Mouse (Mus musculus) hindbrain, embryonic 13.5 days (tissue): ENCODE results near the gene Rab24. TPM values are rescaled to one million over a fixed set of nuclear protein-coding genes. Genes with fewer than 3 reads are reported as not detected.

Experiments used
- ATAC-seq: fragments of 200-750 bp; cut with Nextera tagmentation; 2 replicates; pipeline ENCODE4 v1.8.0; 2017; ENCODE audit warnings: moderate TSS enrichment; ENCODE audit not compliant: low FRiP score
- H3K27ac ChIP-seq: fragments of 300-500 bp; sonication (generic); 2 replicates; pipeline ENCODE4 v1.5.1; 2015; ENCODE audit warnings: inconsistent platforms, mild to moderate bottlenecking, moderate library complexity
- H3K27me3 ChIP-seq: fragments of 300-500 bp; sonication (generic); 2 replicates; pipeline ENCODE4 v1.6.1; 2015; ENCODE audit warnings: mild to moderate bottlenecking, inconsistent platforms
- H3K36me3 ChIP-seq: fragments of 300-500 bp; sonication (generic); 2 replicates; pipeline ENCODE4 v1.6.1; 2015; ENCODE audit warnings: mild to moderate bottlenecking, inconsistent platforms
- H3K4me1 ChIP-seq: fragments of 300-500 bp; sonication (generic); replicated peaks from 2 replicates; pipeline ENCODE4 v1.6.1; 2015; ENCODE audit warnings: inconsistent platforms
- H3K4me2 ChIP-seq: fragments of 300-500 bp; sonication (generic); 2 replicates; pipeline ENCODE4 v1.6.1; 2015; ENCODE audit warnings: inconsistent platforms, mild to moderate bottlenecking, moderate library complexity
- H3K4me3 ChIP-seq: fragments of 300-500 bp; sonication (generic); 2 replicates; pipeline ENCODE4 v1.5.1; 2015; ENCODE audit warnings: mild to moderate bottlenecking, inconsistent platforms
- H3K9ac ChIP-seq: fragments of 300-500 bp; sonication (generic); 2 replicates; pipeline ENCODE4 v1.6.1; 2015; ENCODE audit warnings: mild to moderate bottlenecking, inconsistent platforms
- H3K9me3 ChIP-seq: fragments of 300-500 bp; sonication (generic); 2 replicates; pipeline ENCODE4 v1.6.1; 2016; ENCODE audit warnings: inconsistent platforms
- WGBS: fragments of 180-500 bp; shearing (Covaris S2); methylation state at CpG from one replicate; pipeline ENCODE4 v1.1.7; 2015; 5-methylcytosine and 5-hydroxymethylcytosine counted together
- polyA plus RNA-seq: library from polyadenylated mRNA; unstranded; fragments of >200 nt; fragmentation: Nextera tagmentation; extraction: Ambion mirVana; gene quantifications from 2 replicates; pipeline ENCODE4 v1.2.1, GENCODE M21; 2015

The Rab24 gene
- polyA plus RNA-seq = 95.9 and 102 TPM in 2 replicates

DNA sequence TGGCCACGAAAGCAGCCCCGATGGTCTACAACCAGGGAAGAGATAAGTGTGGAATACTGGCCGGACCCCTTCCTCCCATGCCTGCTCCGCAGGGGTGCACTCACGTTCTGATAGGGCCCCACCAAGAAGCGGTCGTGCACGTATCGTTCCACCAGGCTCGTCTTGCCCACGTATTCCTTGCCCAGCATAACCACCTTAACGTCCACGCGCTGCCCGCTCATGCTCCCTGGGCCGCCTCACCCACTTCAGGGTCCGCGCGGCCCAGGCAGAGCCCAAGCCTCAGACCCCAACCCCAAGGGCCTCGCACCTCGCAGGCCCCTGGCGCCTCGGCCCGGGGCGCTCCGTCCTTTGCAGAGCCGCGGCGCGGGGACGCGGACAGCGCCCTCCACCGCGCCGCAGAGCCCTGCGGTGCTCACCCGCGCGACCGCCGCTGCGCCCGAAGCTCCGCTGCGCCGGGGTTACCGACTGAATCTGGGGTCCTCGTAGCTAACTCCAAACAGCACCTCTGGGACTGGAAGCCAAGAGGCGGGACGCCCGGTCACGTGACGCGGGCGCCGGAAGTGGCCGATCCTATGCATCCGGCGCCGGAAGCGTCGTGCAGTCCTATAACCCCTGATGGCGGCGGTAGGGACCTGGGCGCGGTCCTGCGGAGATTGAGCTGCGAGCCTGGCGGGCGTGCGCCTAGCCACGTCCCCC lies at the start of gene Rab24:
Gene Rab24 (minus strand): TSS at position 513 of the 696 bp plus-strand sequence.
- H3K4me3 ChIP-seq = peak within 1 kb of the TSS; percentile 94
- peak within 1 kb of the TSS; percentile 96 for H3K9ac ChIP-seq
- peaks cover 35% of the 10 kb centered on the region for H3K4me1 ChIP-seq
- ATAC-seq = peak; percentile 94
- no peaks in the 10 kb centered on the region for H3K27me3 ChIP-seq
- peak within 1 kb of the TSS; percentile 82 for H3K27ac ChIP-seq
- H3K9me3 ChIP-seq = no peaks in the 10 kb centered on the region
- H3K4me2 ChIP-seq = peak within 1 kb of the TSS; percentile 90
- H3K36me3 ChIP-seq = peaks cover 64% of the 10 kb centered on the region
- under 1% methylated on average over 73 of the region's 73 CpGs for WGBS

DNA sequence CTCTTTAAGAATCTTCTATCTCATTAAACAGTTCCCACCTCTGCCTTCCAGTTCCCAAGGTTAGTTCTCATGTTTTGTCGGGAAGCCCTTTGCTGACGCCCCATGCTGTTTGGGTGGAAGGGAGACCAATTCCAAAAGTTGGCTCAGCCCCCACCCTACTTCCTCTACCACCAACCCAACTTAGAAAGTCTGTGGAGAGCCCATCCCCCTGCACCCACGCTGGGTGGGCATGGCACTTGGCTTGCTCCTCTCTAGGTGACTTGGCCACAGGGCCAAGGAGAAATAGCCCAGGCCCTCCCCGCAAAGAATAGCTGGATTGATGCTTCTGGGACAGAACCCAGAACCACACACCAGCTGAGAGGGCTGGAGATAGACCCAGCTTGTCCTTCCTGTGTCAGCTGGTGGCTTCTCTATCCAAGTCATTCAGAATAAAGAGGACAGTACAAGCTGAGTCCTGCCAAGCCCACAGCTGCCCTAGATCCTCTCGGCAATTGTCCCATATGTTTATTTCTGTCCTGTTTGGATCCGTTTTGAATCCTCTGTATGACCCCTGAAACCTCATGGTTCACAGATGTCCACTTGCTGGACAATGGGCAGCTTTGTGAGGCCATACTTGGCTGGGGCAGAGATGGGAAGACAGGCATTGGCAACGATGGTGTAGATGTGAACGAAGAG lies 49.4 kb upstream of the Rab24 start:
- WGBS = 72% methylated on average over 8 of the region's 8 CpGs
- no peaks in the 10 kb centered on the region for H3K36me3 ChIP-seq
- no peak overlapping the region for H3K4me2 ChIP-seq
- H3K4me1 ChIP-seq = no peaks in the 10 kb centered on the region; the same call in 1 of the 2 replicates
- H3K27me3 ChIP-seq = peaks cover 55% of the 10 kb centered on the region
- H3K9ac ChIP-seq = no peak overlapping the region
- H3K27ac ChIP-seq = no peak overlapping the region
- no peak for ATAC-seq
- H3K4me3 ChIP-seq = no peak overlapping the region
- H3K9me3 ChIP-seq = no peaks in the 10 kb centered on the region

DNA sequence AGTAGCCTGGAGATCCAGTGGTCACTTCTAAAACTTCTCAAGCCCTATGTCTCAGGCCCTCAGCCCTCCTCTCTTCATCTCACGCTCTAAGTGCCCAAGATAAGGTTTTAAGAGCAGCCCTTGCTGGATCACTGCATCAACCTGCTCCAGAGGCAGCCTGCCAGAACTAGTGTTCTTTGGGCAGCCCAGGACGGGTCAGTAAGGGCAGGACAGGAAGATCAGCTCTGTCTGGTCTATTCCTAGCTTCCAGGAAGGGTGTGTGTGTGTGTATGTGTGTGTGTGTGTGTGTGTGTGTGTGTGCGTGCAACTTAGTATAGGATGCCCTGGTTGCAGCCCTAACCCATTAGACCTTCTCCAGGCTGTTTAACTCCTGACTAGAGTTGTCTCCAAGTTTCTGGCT lies 48.5 kb upstream of the Rab24 start:
- no peak overlapping the region for H3K4me3 ChIP-seq
- no peak overlapping the region for H3K4me2 ChIP-seq
- 68% methylated on average over 3 of the region's 3 CpGs for WGBS
- ATAC-seq = no peak
- peaks cover 51% of the 10 kb centered on the region for H3K27me3 ChIP-seq
- no peaks in the 10 kb centered on the region for H3K36me3 ChIP-seq
- no peaks in the 10 kb centered on the region; the same call in 1 of the 2 replicates for H3K4me1 ChIP-seq
- no peak overlapping the region for H3K27ac ChIP-seq
- H3K9me3 ChIP-seq = no peaks in the 10 kb centered on the region
- H3K9ac ChIP-seq = no peak overlapping the region

DNA sequence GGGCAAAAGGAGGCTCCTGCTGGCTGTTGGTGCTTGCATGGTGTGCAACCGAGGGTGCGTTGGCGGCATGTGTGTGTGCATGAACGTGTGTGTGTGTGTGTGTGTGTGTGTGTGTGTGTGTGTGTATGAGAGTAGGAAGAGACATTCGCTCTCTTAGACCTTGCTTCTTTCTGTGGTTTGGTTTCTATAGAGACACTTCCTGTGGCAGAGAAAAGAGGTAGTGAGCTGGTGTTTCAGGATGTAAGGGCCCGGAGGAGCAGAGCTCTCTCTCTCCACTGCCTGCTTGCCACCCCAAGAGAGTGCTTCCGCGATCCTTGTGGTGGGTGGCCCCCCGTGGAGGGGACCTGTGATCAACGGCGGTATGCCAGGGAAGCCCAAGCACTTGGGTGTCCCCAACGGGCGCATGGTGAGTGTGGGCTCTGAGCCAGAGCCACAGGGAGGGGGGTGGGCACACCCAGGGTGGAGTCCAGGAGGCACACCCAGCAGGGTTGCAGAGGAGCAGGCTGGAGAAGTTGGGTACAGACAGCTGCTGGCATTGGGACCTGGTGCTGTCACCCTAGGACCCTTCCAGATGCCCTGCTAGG lies 47.9 kb upstream of the Rab24 start, which contains the start of gene Rgs14:
Gene Rgs14 (plus strand): TSS at position 202 of the 584 bp plus-strand sequence.
- no peak for ATAC-seq
- WGBS = 69% methylated on average over 13 of the region's 13 CpGs
- Histone ChIP-seq H3K27me3 (peaks cover 51% of the 10 kb centered on the region), H3K4me1 (no peaks in the 10 kb centered on the region; the same call in 1 of the 2 replicates), H3K9ac (no peak within 1 kb of the TSS), H3K27ac (no peak within 1 kb of the TSS), H3K9me3 (no peaks in the 10 kb centered on the region), H3K36me3 (no peaks in the 10 kb centered on the region), H3K4me3 (no peak within 1 kb of the TSS), H3K4me2 (no peak within 1 kb of the TSS)

DNA sequence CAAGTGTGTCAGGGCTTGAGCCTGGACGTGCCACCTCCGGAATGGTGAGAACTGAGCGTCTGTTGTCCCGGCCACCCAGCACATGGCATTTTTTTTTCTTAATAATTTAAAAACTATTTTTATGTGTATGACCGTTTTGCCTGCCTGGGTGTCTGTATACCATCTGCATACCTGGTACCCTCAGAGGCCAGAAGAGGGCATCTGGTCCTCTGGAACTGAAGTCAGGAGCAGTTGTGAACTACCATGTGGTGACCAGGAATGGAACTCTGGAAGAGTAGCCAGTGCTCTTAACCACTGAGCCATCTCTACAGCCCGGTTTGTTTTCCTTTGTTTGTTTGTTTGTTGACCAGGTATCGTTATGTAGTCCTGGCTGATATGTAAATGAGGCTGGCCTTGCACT lies 46.7 kb upstream of the Rab24 start:
- H3K9ac ChIP-seq = no peak overlapping the region
- H3K9me3 ChIP-seq = no peaks in the 10 kb centered on the region
- ATAC-seq = no peak
- no peak overlapping the region for H3K27ac ChIP-seq
- H3K4me2 ChIP-seq = no peak overlapping the region
- peaks cover 39% of the 10 kb centered on the region for H3K27me3 ChIP-seq
- H3K36me3 ChIP-seq = no peaks in the 10 kb centered on the region
- H3K4me1 ChIP-seq = no peaks in the 10 kb centered on the region; the same call in 1 of the 2 replicates
- no peak overlapping the region for H3K4me3 ChIP-seq
- WGBS = 77% methylated on average over 7 of the region's 7 CpGs

DNA sequence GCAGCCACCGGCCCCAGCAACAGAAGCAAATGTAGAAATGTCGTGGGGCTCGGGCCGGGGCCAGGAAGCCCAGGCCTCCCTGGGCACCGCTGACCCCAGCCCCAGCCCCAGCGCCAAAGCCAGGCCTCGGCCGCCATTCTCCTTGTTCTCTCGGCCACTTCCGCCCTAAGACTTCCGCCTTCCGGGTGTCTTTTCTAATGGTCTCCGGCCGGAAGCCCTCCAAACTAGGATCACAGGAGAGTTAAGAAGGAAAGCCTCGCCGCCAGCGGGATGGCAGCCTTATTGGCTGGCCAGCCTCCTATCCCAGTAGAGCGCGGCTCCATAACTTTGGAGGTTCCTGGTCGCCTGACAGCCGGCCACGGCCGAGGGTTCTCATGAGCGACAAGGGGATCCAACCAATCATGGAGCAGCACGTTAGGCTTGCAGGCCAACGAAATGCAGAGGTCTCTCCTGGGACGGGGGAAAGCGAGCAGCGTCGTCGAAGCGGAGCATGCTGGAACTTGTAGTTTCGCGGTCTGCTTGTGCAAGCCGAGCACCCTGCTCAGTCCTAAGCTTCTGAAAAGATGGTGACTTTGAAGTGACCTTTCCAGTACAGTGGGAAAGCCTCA lies 40.8 kb upstream of the Rab24 start, which contains the start of gene Lman2:
Gene Lman2 (minus strand): TSS at position 331 of the 608 bp plus-strand sequence.
- no peaks in the 10 kb centered on the region for H3K9me3 ChIP-seq
- peak within 1 kb of the TSS; percentile 90 for H3K27ac ChIP-seq
- ATAC-seq = peak; percentile 99
- peaks cover 14% of the 10 kb centered on the region for H3K27me3 ChIP-seq
- H3K36me3 ChIP-seq = peaks cover 31% of the 10 kb centered on the region
- under 1% methylated on average over 35 of the region's 35 CpGs for WGBS
- peaks cover 39% of the 10 kb centered on the region for H3K4me1 ChIP-seq
- H3K4me2 ChIP-seq = peak within 1 kb of the TSS; percentile 96
- H3K4me3 ChIP-seq = peak within 1 kb of the TSS; percentile 94
- H3K9ac ChIP-seq = peak within 1 kb of the TSS; percentile 93

DNA sequence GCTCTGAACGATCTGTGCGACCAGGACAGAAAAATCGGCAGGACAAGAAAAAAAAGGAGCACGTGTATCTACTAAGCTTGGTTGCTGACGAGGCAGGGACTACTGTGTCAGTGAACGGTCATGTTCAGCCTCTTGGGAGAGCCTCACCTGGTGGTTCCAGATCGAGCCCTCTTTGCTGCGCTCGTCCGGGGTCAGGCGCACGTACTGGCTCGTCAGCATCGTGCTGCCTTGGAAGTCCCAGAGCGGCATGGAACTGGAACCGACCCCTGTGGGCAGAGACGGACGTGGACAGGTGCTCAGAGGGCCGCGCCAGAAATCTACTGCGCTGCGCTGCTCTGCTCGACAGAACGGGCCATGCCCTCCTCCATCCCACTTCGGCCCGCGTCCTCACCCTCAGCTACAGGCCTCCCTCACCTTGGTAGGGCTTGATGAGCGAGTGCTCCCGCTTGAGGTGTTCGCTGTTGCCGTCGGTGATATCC lies 40.3 kb upstream of the Rab24 start:
- peaks cover 11% of the 10 kb centered on the region for H3K27me3 ChIP-seq
- WGBS = 1% methylated on average over 32 of the region's 32 CpGs
- peak overlapping the region; percentile 96 for H3K4me2 ChIP-seq
- H3K9me3 ChIP-seq = no peaks in the 10 kb centered on the region
- H3K27ac ChIP-seq = peak overlapping the region; percentile 90
- H3K36me3 ChIP-seq = peaks cover 35% of the 10 kb centered on the region
- H3K4me3 ChIP-seq = peak overlapping the region; percentile 94
- peak; percentile 65 for ATAC-seq
- H3K9ac ChIP-seq = peak overlapping the region; percentile 93
- peaks cover 39% of the 10 kb centered on the region for H3K4me1 ChIP-seq

DNA sequence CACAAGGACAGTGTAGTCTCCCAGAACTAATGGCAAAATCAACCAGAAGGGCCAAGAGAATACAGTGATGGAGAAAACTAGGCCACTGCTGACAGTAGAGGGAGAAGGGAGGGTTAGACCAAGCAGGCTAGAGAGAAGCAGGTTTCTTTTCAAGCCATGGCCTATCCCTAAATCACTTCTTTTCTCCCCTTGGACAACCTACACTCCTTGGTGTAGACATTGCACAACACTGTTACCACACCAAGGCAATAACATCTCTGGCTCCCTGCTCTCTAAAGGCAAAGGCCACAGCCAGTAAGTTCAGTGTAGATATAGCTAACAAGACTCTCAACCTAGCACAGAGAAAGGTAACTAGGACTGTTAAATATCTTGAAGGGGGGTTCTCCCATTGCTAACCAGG lies 39.4 kb upstream of the Rab24 start:
- Histone ChIP-seq H3K27ac (no peak overlapping the region), H3K9ac (peak overlapping the region; percentile 93; the same call in 1 of the 2 replicates), H3K4me2 (peak overlapping the region; percentile 96), H3K27me3 (peaks cover 9% of the 10 kb centered on the region; the same call in 1 of the 2 replicates), H3K4me3 (peak overlapping the region; percentile 94), H3K36me3 (peaks cover 43% of the 10 kb centered on the region), H3K9me3 (no peaks in the 10 kb centered on the region), H3K4me1 (peaks cover 39% of the 10 kb centered on the region)
- no peak for ATAC-seq

DNA sequence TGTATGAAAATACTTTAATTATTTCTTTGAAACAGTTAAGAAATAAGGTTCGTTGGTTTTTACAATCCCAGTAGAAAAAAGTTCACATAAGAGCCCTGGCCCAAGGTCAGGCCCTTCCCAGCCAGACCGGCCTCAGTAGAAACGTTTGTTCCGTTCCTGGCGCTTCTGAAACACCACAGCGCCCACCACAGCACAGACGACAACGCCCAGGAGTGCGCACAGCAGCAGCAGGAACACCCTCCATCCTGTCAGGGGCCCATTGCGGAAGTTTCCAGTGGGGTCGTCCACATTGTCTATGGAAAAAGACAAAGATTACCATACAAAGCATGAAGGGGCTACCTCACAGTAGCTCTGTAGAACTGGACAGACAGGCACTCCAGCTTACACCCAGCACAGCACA lies 25.0 kb upstream of the Rab24 start:
- WGBS = 90% methylated on average over 11 of the region's 11 CpGs

DNA sequence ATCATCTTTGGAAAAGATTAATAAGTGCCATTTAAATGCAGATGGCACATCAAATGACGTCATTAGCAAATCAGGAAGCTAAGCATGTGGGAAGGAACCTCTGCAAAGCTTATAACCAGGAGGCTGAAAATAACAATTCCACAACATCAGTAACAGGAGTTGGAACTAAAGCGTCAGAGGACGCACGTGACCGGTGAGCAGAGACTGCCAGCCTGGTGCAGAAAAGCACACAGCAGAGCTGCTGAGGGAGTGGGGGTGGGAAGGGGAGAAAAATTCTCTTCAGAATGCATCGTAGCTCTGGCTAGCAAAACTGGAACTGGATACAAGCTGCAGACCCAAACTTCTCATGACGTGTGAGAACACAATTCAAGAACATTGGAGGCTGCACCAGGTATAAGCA lies 22.5 kb upstream of the Rab24 start:
- Histone ChIP-seq H3K4me3 (no peak overlapping the region), H3K9me3 (no peaks in the 10 kb centered on the region), H3K4me1 (no peaks in the 10 kb centered on the region), H3K36me3 (peaks cover 58% of the 10 kb centered on the region), H3K4me2 (no peak overlapping the region), H3K27ac (no peak overlapping the region), H3K9ac (no peak overlapping the region), H3K27me3 (no peaks in the 10 kb centered on the region)
- WGBS = 86% methylated on average over 7 of the region's 7 CpGs
- no peak for ATAC-seq

More for the DNA sequence above, 25.0 kb upstream of the Rab24 start:
- Histone ChIP-seq H3K4me3 (no peak overlapping the region), H3K9me3 (no peaks in the 10 kb centered on the region), H3K27ac (no peak overlapping the region), H3K9ac (no peak overlapping the region), H3K36me3 (peaks cover 79% of the 10 kb centered on the region), H3K4me2 (no peak overlapping the region), H3K4me1 (no peaks in the 10 kb centered on the region), H3K27me3 (no peaks in the 10 kb centered on the region)
- no peak for ATAC-seq

DNA sequence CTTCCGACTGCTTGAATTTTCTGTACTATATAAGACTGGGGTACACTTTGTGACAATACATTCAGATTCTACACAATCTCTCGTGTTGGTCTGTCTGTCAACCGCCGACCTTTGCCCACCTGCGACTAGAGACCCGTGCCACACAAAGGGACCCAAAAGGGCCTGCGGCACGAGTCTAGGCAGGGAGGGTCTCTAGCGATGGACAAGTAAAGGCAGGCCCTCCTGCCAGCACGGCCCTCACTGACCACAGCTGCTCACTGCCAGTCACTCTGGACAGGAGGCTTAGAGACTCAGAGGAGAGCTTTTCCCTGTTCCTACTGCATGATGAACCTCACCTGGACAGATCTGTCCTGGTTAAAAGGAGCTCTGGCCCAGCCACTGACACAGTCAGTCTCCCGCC lies 20.7 kb upstream of the Rab24 start:
- no peaks in the 10 kb centered on the region for H3K9me3 ChIP-seq
- 41% methylated on average over 11 of the region's 11 CpGs for WGBS
- ATAC-seq = no peak
- peaks cover 40% of the 10 kb centered on the region for H3K36me3 ChIP-seq
- H3K27ac ChIP-seq = no peak overlapping the region
- no peak overlapping the region for H3K4me3 ChIP-seq
- no peaks in the 10 kb centered on the region for H3K27me3 ChIP-seq
- H3K9ac ChIP-seq = no peak overlapping the region
- H3K4me2 ChIP-seq = no peak overlapping the region
- H3K4me1 ChIP-seq = no peaks in the 10 kb centered on the region

DNA sequence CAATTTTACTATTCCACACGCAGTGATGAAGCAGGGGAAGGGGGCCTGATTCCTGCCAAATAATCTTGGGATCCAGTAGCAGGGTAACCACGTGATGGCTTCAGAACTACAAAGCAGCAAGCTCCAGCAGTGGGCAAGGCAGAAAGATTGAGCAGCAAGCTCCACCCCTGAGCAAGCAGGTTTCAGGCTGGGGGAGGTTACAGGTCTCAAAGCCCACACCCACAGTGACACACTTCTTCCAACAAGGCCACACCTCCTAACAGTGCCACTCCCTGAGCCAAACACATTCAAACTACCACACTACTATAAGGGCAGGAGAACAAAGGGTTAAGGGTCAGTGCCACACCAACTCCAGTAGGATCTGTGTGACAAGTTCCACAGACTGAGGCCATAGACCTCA lies 17.5 kb upstream of the Rab24 start:
- ATAC-seq = no peak
- no peaks in the 10 kb centered on the region for H3K4me1 ChIP-seq
- H3K4me3 ChIP-seq = no peak overlapping the region
- H3K27ac ChIP-seq = no peak overlapping the region
- H3K36me3 ChIP-seq = peaks cover 8% of the 10 kb centered on the region
- H3K9me3 ChIP-seq = no peaks in the 10 kb centered on the region
- WGBS = 50% methylated on average over 2 of the region's 2 CpGs
- H3K9ac ChIP-seq = no peak overlapping the region
- no peak overlapping the region for H3K4me2 ChIP-seq
- H3K27me3 ChIP-seq = no peaks in the 10 kb centered on the region
